Mouse (Mus musculus) left cerebral cortex, postnatal 4 days (tissue): ENCODE data around the gene Sapcd1. TPM values are rescaled to one million over a fixed set of nuclear protein-coding genes. Genes with fewer than 3 reads are reported as not detected.
"Not testable (repeated sequence)": the region's sequence is repeated elsewhere in the genome, so short reads cannot be mapped to it uniquely, and the experiment has no call there.

Experiments
- DNase-seq: peaks from one replicate; pipeline ENCODE4 v3.0.0-alpha.2; 2022
- intact Hi-C: fragments of 180-260 bp; cut with DNase I; formaldehyde crosslinking; loops from one replicate; pipeline ENCODE4 v1.15.1; 2025
- total RNA-seq, 2 experiments: library from RNA; stranded (reverse); gene quantifications; 2 replicates each; pipeline ENCODE4 v1.2.3; 2021

Sapcd1 gene
- total RNA-seq, 2 experiments from 2014 or later: 0.98 to 0.99 TPM

GRCm38 (mm10) chr17:35012430-35012829, 15.4 kb downstream of the Sapcd1 start:
- intact Hi-C loops: loop anchor here (5.0 kb wide), 1 partner anchor 100 kb away; no protein-coding TSS in a partner anchor
- no peak for DNase-seq

GRCm38 (mm10) chr17:35011440-35011839, 16.4 kb downstream of the Sapcd1 start:
- no peak for DNase-seq
- intact Hi-C loops: loop anchor here (5.0 kb wide), 1 partner anchor 101 kb away; no protein-coding TSS in a partner anchor

- intact Hi-C loops: no loop called here
These were observed 18.2 kb downstream of the Sapcd1 start for GRCm38 (mm10) chr17:35009586-35009985.

GRCm38 (mm10) chr17:35007387-35007991, 20.3 kb downstream of the Sapcd1 start:
- DNase-seq: no peak
- intact Hi-C loops: no loop called here

More at GRCm38 (mm10) chr17:35009586-35009985, 18.2 kb downstream of the Sapcd1 start:
- DNase-seq: no peak

GRCm38 (mm10) chr17:35005902-35006301, 21.9 kb downstream of the Sapcd1 start:
- DNase-seq, intact Hi-C loops: not testable (repeated sequence)

GRCm38 (mm10) chr17:35005158-35005557, 22.7 kb downstream of the Sapcd1 start:
- DNase-seq: no peak
- intact Hi-C loops: no loop called here

- no peak for DNase-seq
- intact Hi-C loops: no loop called here
These were observed 23.6 kb downstream of the Sapcd1 start for GRCm38 (mm10) chr17:35004075-35004717.

- intact Hi-C loops: loop anchor here (2.0 kb wide), 1 partner anchor 70 kb away; no protein-coding TSS in a partner anchor
- DNase-seq: no peak
These were observed 24.6 kb downstream of the Sapcd1 start for GRCm38 (mm10) chr17:35003022-35003838.

GRCm38 (mm10) chr17:35002153-35002865, 25.5 kb downstream of the Sapcd1 start:
- intact Hi-C loops: loop anchor here (2.0 kb wide), 1 partner anchor 70 kb away; no protein-coding TSS in a partner anchor

GRCm38 (mm10) chr17:35001452-35002152, 26.2 kb downstream of the Sapcd1 start:
- no peak for DNase-seq

More at GRCm38 (mm10) chr17:35002153-35002865, 25.5 kb downstream of the Sapcd1 start:
- no peak for DNase-seq

GRCm38 (mm10) chr17:35000717-35001451, 26.9 kb downstream of the Sapcd1 start, which contains the start of gene Vars:
Vars (plus strand) TSS chr17:35000987.
- intact Hi-C loops: no loop called here
- DNase-seq: peak; percentile 87

More at GRCm38 (mm10) chr17:35001452-35002152, 26.2 kb downstream of the Sapcd1 start:
- intact Hi-C loops: loop anchor here (2.0 kb wide), 1 partner anchor 69 kb away; no protein-coding TSS in a partner anchor

GRCm38 (mm10) chr17:34999871-35000716, 27.7 kb downstream of the Sapcd1 start:
- DNase-seq, intact Hi-C loops: not testable (repeated sequence)

GRCm38 (mm10) chr17:34998526-34999430, 29.0 kb downstream of the Sapcd1 start:
- no peak for DNase-seq
- intact Hi-C loops: no loop called here

- intact Hi-C loops: no loop called here
- no peak for DNase-seq
These were observed 30.7 kb downstream of the Sapcd1 start for GRCm38 (mm10) chr17:34997142-34997483.

- intact Hi-C loops: no loop called here
- no peak for DNase-seq
These were observed 31.2 kb downstream of the Sapcd1 start for GRCm38 (mm10) chr17:34996411-34997141.

- DNase-seq, intact Hi-C loops: not testable (repeated sequence)
These were observed 31.9 kb downstream of the Sapcd1 start for GRCm38 (mm10) chr17:34995927-34996326.
